Mouse (Mus musculus) lung, postnatal 0 days (tissue): Measurements from ENCODE around the gene Abcb9. TPM values are rescaled to one million over a fixed set of nuclear protein-coding genes. Genes with fewer than 3 reads are reported as not detected.

ENCODE experiments used
- ATAC-seq: fragments of 200-750 bp; cut with Nextera tagmentation; 2 replicates; pipeline ENCODE4 v1.8.0; 2017; ENCODE audit warnings: moderate library complexity
- DNase-seq: peaks from one replicate; pipeline ENCODE4 v3.0.0-alpha.2; 2016; ENCODE audit warnings: low spot score
- H3K27ac ChIP-seq: fragments of 300-500 bp; sonication (generic); 2 replicates; pipeline ENCODE4 v1.5.1; 2014; ENCODE audit warnings: antibody characterized with exemption, mild to moderate bottlenecking, low read length, mixed read lengths
- H3K27me3 ChIP-seq: fragments of 300-500 bp; sonication (generic); replicated peaks from 2 replicates; pipeline ENCODE4 v1.6.1; 2014; ENCODE audit warnings: low read length, mixed read lengths; ENCODE audit not compliant: insufficient read depth
- H3K36me3 ChIP-seq: fragments of 300-500 bp; sonication (generic); 2 replicates; pipeline ENCODE4 v1.6.1; 2014; ENCODE audit warnings: low read length, mixed read lengths; ENCODE audit not compliant: insufficient read depth
- H3K4me1 ChIP-seq: fragments of 300-500 bp; sonication (generic); 2 replicates; pipeline ENCODE4 v1.6.1; 2014; ENCODE audit warnings: antibody characterized with exemption, low read depth, low read length, mixed read lengths; ENCODE audit not compliant: insufficient read depth
- H3K4me2 ChIP-seq: fragments of 300-500 bp; sonication (generic); replicated peaks from 2 replicates; pipeline ENCODE4 v1.6.1; 2014; ENCODE audit warnings: low read depth, mild to moderate bottlenecking, low read length, moderate library complexity, mixed read lengths
- H3K4me3 ChIP-seq: fragments of 300-500 bp; sonication (generic); 2 replicates; pipeline ENCODE4 v1.5.1; 2014; ENCODE audit warnings: low read depth, low read length
- H3K9ac ChIP-seq: fragments of 300-500 bp; sonication (generic); replicated peaks from 2 replicates; pipeline ENCODE4 v1.6.1; 2014; ENCODE audit warnings: low read depth, mild to moderate bottlenecking
- H3K9me3 ChIP-seq: fragments of 300-500 bp; sonication (generic); 2 replicates; pipeline ENCODE4 v1.6.1; 2016; ENCODE audit warnings: low read length, mixed read lengths
- CTCF ChIP-seq: IDR thresholded peaks from 2 replicates; pipeline ENCODE4 v1.5.1; 2016; ENCODE audit warnings: antibody characterized with exemption, mild to moderate bottlenecking
- EP300 ChIP-seq: IDR thresholded peaks from 2 replicates; pipeline ENCODE4 v1.6.1; 2016; ENCODE audit warnings: antibody characterized with exemption, mild to moderate bottlenecking, control low read depth
- WGBS: fragments of 180-500 bp; shearing (Covaris S2); extraction: QIAGEN DNeasy Blood & Tissue Kit; methylation state at CpG from one replicate; pipeline ENCODE4 v1.1.7; 2014; 5-methylcytosine and 5-hydroxymethylcytosine counted together
- polyA plus RNA-seq: library from polyadenylated mRNA; unstranded; fragments of >200 nt; fragmentation: Nextera tagmentation; extraction: Ambion mirVana; gene quantifications from 2 replicates; pipeline ENCODE4 v1.2.1, GENCODE M21; 2015

The Abcb9 gene
- polyA plus RNA-seq, 1 experiment from 2014 or later, result 2.6 TPM

- Histone ChIP-seq H3K4me2 (peak within 1 kb of the TSS; percentile 90), H3K27me3 (no peaks in the 10 kb centered on the region), H3K9ac (peak within 1 kb of the TSS; percentile 66), H3K4me1 (peaks cover 15% of the 10 kb centered on the region; the same call in 1 of the 2 replicates), H3K27ac (peak within 1 kb of the TSS; percentile 87), H3K36me3 (no peaks in the 10 kb centered on the region; the same call in 1 of the 2 replicates), H3K9me3 (no peaks in the 10 kb centered on the region), H3K4me3 (peak within 1 kb of the TSS; percentile 79)
- no peak for TF ChIP-seq EP300
- peak; percentile 74 for TF ChIP-seq CTCF
- DNase-seq (peak; percentile 99), ATAC-seq (peak; percentile 96)
- under 1% methylated on average over 66 of the region's 66 CpGs for WGBS
These were observed 16.3 kb upstream of the Abcb9 start, which contains the start of gene Ogfod2 for GRCm38 (mm10) chr5:124111742-124112497. Gene Ogfod2, plus strand, starts transcription at chr5:124112297.

- no peaks in the 10 kb centered on the region for H3K9me3 ChIP-seq
- H3K36me3 ChIP-seq, result no peaks in the 10 kb centered on the region; the same call in 1 of the 2 replicates
- H3K27ac ChIP-seq, result peak overlapping the region; percentile 87
- H3K4me1 ChIP-seq, result peaks cover 11% of the 10 kb centered on the region; the same call in 1 of the 2 replicates
- H3K27me3 ChIP-seq, result no peaks in the 10 kb centered on the region
- WGBS, result 19% methylated on average over 17 of the region's 17 CpGs
- H3K9ac ChIP-seq, result peak overlapping the region; percentile 66
- DNase-seq, result peak; percentile 39
- H3K4me3 ChIP-seq, result peak overlapping the region; percentile 79
- ATAC-seq, result no peak
- H3K4me2 ChIP-seq, result peak overlapping the region; percentile 90
- peak; percentile 84 for TF ChIP-seq CTCF
- TF ChIP-seq EP300, result no peak; the same call in 1 of the 2 replicates
These were observed 15.6 kb upstream of the Abcb9 start for GRCm38 (mm10) chr5:124111077-124111741.

GRCm38 (mm10) chr5:124103552-124103951 lies 8.0 kb upstream of the Abcb9 start:
- 94% methylated on average over 9 of the region's 9 CpGs for WGBS
- no peak overlapping the region for H3K9ac ChIP-seq
- ATAC-seq (no peak), DNase-seq (no peak)
- TF ChIP-seq CTCF, result no peak
- no peak for TF ChIP-seq EP300
- no peak overlapping the region for H3K4me2 ChIP-seq
- H3K4me1 ChIP-seq, result no peaks in the 10 kb centered on the region
- H3K27me3 ChIP-seq, result no peaks in the 10 kb centered on the region
- H3K36me3 ChIP-seq, result no peaks in the 10 kb centered on the region
- H3K27ac ChIP-seq, result no peak overlapping the region
- no peaks in the 10 kb centered on the region for H3K9me3 ChIP-seq
- H3K4me3 ChIP-seq, result no peak overlapping the region

GRCm38 (mm10) chr5:124103020-124103419 lies 7.4 kb upstream of the Abcb9 start:
- no peak for ATAC-seq
- H3K27me3 ChIP-seq, result no peaks in the 10 kb centered on the region
- TF ChIP-seq CTCF, result no peak
- no peak for TF ChIP-seq EP300
- no peaks in the 10 kb centered on the region for H3K36me3 ChIP-seq
- H3K4me3 ChIP-seq, result no peak overlapping the region
- no peak overlapping the region for H3K4me2 ChIP-seq
- WGBS, result 55% methylated on average over 3 of the region's 3 CpGs
- H3K9ac ChIP-seq, result no peak overlapping the region
- no peaks in the 10 kb centered on the region for H3K4me1 ChIP-seq
- no peak for DNase-seq
- no peaks in the 10 kb centered on the region for H3K9me3 ChIP-seq
- H3K27ac ChIP-seq, result no peak overlapping the region

GRCm38 (mm10) chr5:124102326-124102725 lies 6.7 kb upstream of the Abcb9 start:
- WGBS, result 78% methylated on average over 6 of the region's 6 CpGs
- H3K27me3 ChIP-seq, result no peaks in the 10 kb centered on the region
- H3K9ac ChIP-seq, result no peak overlapping the region
- H3K27ac ChIP-seq, result no peak overlapping the region
- no peak overlapping the region for H3K4me2 ChIP-seq
- DNase-seq, result no peak
- no peak for ATAC-seq
- H3K4me1 ChIP-seq, result no peaks in the 10 kb centered on the region
- TF ChIP-seq CTCF (no peak), EP300 (no peak)
- no peaks in the 10 kb centered on the region for H3K9me3 ChIP-seq
- H3K4me3 ChIP-seq, result no peak overlapping the region
- no peaks in the 10 kb centered on the region for H3K36me3 ChIP-seq
